Mouse (Mus musculus) cortical plate, adult 2 months (tissue): ENCODE results near the gene Capn11. TPM values are rescaled to one million over a fixed set of nuclear protein-coding genes. Genes with fewer than 3 reads are reported as not detected.
A peak's percentile ranks its signal among the peaks of the same experiment; 100 is the strongest.

Experiments
- H3K27ac ChIP-seq: fragments of 200-500 bp; 2 replicates; pipeline ENCODE4 v1.5.1; 2012; ENCODE audit warnings: low read length, control low read depth, inconsistent platforms; ENCODE audit not compliant: insufficient read depth
- H3K4me1 ChIP-seq: fragments of 200-500 bp; 2 replicates; pipeline ENCODE4 v1.6.1; 2011; ENCODE audit warnings: low read length; ENCODE audit not compliant: control insufficient read depth, insufficient read depth
- H3K4me3 ChIP-seq: fragments of 200-500 bp; 2 replicates; pipeline ENCODE4 v1.5.1; 2011; ENCODE audit warnings: mild to moderate bottlenecking, low read length, control low read depth; ENCODE audit not compliant: insufficient read depth
- CTCF ChIP-seq: fragments of 200-500 bp; IDR thresholded peaks from 2 replicates; pipeline ENCODE4 v1.5.1; 2011; ENCODE audit warnings: mild to moderate bottlenecking, control low read depth, low read length; ENCODE audit not compliant: insufficient read depth; ENCODE audit errors: extremely low read depth
- POLR2A ChIP-seq: fragments of 200-500 bp; IDR thresholded peaks from 2 replicates; pipeline ENCODE4 v1.6.1; 2011; ENCODE audit warnings: mild to moderate bottlenecking, low read length, control low read depth; ENCODE audit not compliant: insufficient read depth; ENCODE audit errors: extremely low read depth
- polyA plus RNA-seq: library from polyadenylated mRNA; depleted of rRNA; stranded (reverse); fragments of >200 nt; gene quantifications from 2 replicates; pipeline ENCODE4 v1.2.3, GENCODE M21; 2012

The Capn11 gene
- polyA plus RNA-seq, 1 experiment, result 0.21 TPM

DNA sequence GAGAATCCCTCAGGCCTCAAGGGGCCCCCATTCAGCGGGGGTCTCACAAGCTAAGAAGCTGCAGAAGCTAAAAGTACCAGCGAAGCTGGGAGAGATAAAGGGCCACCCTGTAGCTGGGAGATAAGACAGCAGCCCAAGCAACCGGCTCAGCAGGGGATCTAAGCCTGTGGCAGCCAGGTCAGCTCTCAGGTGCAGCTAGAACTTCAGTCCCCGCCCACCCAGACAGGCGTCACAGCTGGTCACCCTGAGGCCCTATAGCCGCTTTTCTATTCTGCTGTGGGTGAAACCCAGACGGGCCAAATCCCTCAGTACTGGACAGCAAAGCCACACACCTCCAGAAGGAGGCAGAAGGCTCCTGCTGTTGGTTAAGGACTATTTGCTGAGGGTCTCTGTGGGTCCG, 65.6 kb downstream of the Capn11 start:
- Histone ChIP-seq H3K4me3 (no peak overlapping the region), H3K27ac (no peak overlapping the region), H3K4me1 (peaks cover 9% of the 10 kb centered on the region)
- TF ChIP-seq POLR2A (no peak), CTCF (no peak)

DNA sequence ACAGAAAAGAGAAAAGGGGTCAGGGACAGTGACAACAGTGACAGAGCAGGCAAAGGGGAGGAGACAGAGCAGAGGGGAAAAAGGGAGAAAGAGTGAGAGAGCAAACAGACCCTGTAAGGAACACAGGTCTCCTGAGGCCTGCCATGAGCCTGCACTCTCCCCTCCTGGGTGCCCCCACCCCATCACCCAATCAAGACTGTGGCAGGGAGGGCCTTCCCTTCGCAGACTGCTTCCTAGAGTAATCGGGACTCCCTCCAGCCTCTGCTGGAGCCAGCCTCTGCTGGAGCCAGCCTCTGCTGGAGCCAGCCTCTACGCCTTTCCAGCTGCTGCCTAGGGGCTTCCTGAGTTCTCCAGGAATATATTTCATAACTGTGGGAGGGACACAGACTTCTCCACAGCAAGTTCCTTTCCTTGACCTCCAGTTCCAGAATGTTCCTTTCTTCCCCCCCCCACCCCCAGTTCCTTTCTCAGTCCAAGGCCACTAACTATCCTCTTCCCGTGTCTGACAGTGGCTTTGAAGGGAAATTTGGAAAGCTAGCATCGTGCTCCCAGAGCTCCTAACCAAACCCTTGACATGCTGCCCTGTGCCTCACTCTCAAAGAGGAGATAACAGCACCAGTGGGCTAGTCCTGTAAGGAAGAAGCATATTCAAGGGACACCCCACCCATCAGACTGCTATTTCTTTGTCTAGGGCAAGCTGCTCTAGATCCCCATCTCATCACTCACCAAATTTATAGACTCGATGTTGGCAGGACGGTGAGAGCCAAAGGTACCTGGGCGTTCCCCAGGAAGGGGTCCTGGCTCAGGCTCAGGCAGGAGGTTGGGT, 66.3 kb downstream of the Capn11 start:
- TF ChIP-seq POLR2A (no peak), CTCF (no peak)
- peaks cover 9% of the 10 kb centered on the region for H3K4me1 ChIP-seq
- 0 out of 2 replicates have a peak overlapping the region, but pooled peaks have one; percentile 45 for H3K27ac ChIP-seq
- peak overlapping the region; percentile 28; the same call in 1 of the 2 replicates for H3K4me3 ChIP-seq

DNA sequence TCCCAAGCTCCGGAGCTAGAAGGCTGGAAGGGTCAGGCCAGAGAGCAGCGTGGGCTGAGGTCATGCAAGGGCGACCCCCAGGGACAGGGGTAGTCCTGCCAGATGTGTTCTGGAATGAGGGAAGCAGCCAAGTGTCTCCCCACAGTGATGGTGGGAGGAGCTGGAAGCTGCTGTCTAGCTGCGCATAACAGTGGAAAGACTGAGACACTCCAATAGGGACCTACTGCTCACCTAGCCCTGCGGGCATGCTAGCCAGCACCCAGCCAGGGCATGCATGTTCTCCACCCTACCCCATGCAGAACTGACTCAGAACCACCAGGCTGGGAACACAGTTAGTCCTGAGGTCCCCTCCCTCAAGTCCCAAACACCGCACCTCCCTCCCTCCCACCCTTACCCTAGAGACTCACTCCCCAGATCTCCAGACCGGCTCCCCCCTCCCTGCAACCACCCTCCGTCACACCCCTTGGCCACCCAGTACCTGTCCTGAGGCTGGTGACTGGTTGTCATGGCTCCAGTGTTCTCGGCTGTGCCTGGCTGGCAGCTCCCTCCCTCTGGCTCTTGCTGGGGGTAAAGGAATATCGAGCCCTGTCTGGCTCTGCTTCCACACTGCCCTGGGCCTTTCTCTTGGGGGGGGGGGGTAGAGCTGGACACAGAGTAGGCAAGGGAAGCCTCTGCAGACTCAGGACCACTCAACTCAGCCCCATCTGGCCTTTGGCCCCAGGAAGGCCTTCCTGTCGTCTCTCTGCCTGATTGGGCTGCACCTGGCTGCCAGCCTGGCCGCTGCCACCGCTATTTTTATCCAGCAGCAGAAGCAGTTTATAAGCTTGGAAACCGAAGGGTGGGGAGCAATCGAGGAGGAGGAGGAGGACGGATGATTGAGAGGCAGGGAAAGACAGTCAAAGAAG, 67.2 kb downstream of the Capn11 start:
- Histone ChIP-seq H3K4me3 (peak overlapping the region; percentile 28; the same call in 1 of the 2 replicates), H3K4me1 (peaks cover 9% of the 10 kb centered on the region), H3K27ac (0 out of 2 replicates have a peak overlapping the region, but pooled peaks have one; percentile 51)
- TF ChIP-seq POLR2A (0 out of 2 replicates have a peak, but pooled peaks have one; percentile 11), CTCF (no peak)

DNA sequence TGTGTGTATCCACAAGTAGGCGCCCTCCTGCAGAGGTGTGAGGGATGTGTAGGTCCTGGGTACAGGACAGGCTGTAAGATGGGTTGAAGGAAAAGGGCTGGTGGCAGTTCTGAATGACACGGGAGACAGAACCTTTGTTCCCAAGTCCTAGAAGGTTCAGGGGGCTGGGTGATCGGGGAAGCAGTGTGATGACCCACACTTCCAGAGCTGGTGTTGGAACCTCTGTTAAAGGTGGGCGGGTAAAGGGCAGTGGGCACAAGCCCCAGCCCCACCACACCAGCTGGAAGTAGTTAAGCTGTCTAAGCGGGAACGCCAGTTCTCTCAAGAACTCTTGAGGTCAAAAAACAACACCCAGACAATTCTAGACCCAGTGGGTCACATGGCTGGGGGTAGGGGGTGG, 68.7 kb downstream of the Capn11 start:
- Histone ChIP-seq H3K27ac (no peak overlapping the region), H3K4me3 (no peak overlapping the region), H3K4me1 (peaks cover 6% of the 10 kb centered on the region; the same call in 1 of the 2 replicates)
- TF ChIP-seq POLR2A (no peak), CTCF (no peak)

DNA sequence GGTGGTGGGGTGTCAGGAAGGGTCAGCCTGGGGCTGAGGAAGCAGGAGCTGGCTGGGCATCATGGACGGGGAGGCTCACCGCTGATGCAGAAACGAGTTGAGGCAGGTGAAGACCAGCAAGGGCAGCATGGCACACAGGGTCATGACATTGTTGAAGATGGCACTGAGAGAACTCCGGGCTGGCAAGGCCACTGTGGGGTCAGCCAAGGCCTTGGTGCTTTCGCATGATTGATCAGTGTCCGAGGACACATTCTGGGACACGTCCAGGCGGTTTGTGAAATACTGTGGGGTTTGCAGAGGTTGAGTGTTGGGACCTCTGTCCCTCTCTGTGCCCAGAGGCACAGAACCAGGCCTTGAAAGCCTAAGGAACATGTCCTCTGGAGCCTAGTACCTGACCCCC, 69.3 kb downstream of the Capn11 start:
- Histone ChIP-seq H3K4me1 (peaks cover 8% of the 10 kb centered on the region; the same call in 1 of the 2 replicates), H3K27ac (no peak overlapping the region), H3K4me3 (no peak overlapping the region)
- no peak for TF ChIP-seq CTCF
- no peak for TF ChIP-seq POLR2A

DNA sequence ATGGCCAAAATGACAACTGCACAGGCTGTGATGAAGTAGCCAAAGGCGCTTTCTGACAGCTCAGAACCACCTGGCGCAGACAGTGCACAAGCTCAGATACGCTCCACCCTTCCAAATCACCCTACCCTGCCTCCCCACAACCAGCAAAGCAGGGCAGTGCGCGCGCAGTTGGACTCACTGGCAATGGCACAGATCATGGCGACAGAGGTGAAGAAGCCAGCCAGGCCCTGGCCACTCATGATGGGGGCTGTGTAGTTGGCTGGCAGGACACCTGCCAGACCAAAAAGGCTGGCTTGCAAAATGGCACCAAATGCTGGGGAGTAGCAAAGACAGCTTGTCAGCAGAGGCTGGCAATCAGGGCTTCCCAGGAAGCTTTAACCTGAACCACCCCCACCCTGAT, 69.9 kb downstream of the Capn11 start:
- Histone ChIP-seq H3K4me3 (no peak overlapping the region), H3K27ac (no peak overlapping the region), H3K4me1 (peaks cover 8% of the 10 kb centered on the region; the same call in 1 of the 2 replicates)
- TF ChIP-seq CTCF (no peak), POLR2A (no peak)

DNA sequence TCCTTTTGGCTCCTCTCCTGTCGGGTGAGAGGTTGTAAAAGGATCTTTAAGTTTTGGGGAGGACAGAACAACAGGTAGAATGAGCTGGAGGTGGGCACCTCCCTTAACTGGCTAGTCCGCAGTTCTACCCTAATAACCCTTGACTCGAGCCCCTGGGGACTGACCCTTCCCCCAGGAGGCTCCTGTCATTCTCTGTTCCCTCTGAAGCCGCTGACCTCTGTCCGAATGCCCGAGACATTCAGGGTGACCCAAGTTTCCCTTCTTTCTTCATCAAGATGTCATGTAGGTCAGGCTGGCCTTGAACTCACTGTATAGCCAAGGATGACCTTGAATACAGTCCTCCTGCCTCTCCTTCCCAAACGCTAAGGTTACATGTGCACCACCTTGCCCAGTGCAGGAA, 70.8 kb downstream of the Capn11 start:
- Histone ChIP-seq H3K4me3 (no peak overlapping the region), H3K27ac (no peak overlapping the region), H3K4me1 (peaks cover 8% of the 10 kb centered on the region; the same call in 1 of the 2 replicates)
- no peak for TF ChIP-seq POLR2A
- TF ChIP-seq CTCF, result no peak

DNA sequence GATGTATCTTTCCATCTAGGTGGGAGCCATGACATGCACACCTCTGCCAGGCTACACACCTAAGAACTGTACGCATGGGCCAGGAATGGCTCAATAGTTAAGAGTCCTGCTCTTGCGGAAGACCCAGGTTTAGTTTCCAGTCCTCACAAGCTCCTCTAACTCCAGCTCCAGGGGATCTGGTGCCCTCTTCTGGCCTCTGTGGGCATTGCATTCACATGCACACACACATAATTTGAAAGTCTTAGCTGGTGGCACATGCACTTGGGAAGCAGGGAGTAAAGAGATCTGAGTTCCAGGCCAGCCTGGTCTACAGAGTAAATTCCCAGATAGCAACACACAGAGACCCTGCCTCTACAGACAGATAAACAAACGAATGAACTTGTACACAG, 72.7 kb downstream of the Capn11 start:
- no peak overlapping the region for H3K27ac ChIP-seq
- H3K4me3 ChIP-seq, result no peak overlapping the region
- peak; percentile 24; the same call in 1 of the 2 replicates for TF ChIP-seq CTCF
- TF ChIP-seq POLR2A, result no peak
- H3K4me1 ChIP-seq, result peaks cover 4% of the 10 kb centered on the region; the same call in 1 of the 2 replicates

DNA sequence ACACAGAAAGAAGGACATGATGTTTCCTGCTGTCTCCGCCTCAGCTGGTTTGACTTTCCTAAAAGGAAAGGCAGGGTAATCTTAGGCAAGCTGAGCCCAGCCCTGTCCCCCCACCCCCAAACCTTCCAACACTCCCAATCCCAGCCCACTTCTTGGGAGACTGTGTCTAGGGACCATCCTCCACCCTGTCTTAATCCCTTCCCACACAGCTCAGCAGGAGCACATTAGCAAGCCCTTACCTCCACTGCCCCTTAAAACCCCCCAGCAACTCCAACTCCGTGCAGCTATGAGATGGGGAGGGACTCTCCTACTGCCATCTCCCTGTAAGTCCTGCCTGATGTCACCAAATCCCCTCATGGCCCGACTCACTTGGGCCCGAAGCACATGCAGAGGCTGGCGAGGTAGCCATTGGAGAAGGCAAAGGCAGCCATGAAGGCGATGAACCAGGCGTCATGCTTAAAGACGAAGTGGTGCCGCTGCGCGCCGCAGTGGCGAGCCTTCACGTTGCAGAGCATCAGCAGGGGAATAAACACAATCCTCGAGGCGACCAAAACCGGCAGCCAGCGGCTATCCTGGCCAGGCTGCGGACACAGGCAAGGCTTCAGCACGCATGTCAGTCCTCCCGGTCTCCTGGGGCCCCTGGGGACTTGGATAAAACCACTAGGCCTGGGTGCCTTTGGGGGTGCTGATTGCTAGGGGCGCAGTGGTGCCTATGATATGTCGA, 73.2 kb downstream of the Capn11 start:
- Histone ChIP-seq H3K4me1 (peaks cover 4% of the 10 kb centered on the region; the same call in 1 of the 2 replicates), H3K27ac (peak overlapping the region; percentile 24; the same call in 1 of the 2 replicates), H3K4me3 (no peak overlapping the region)
- TF ChIP-seq CTCF, result no peak
- TF ChIP-seq POLR2A, result no peak
